Mouse (Mus musculus) right cerebral cortex, adult 2 months (tissue): Measurements from ENCODE around the gene Gstcd.

Experiments
- DNase-seq, 2 experiments: peaks; one replicate each; pipeline ENCODE4 v3.0.0; 2021 to 2022; ENCODE audit warnings: low spot score in 2 of 2

Gstcd gene

DNA sequence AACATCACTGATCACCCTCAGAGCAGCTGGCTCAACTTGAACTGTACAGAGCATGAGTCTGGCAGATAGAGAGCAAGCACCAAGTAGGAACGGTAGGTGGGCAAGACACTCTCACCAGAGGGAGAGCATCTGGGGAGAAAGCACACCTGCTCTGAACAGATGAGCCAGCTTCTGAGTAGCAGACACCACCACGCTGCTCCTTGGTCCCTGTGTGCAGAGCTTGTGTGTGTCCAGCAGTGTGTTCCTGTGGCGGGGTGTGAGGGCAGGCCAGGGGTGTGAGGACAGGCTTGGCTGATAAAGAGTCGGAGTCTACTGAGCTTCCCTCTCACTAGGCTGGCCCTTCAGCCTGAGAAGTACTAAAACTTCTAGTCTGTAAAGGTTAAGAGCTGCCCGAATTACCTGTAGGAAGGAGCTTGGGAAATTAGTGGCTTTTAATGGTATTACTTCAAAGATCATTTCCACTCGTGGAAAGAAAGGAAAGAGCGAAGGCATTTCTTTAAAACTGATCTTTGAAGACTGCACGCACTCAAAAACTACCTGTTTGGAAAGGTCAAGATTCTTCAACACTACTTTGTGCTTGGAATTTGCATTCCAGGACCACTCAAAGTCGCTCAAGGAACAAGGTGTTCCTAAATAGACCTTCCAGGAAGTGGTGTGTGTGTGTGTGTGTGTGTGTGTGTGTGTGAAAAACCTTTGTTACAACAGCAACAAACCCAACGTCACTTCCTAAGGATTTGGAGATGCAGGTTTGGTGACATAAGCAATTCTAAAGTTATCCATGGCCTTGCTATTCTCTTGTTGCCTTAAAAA is 151.4 kb downstream of the Gstcd start:
- no peak for DNase-seq

DNA sequence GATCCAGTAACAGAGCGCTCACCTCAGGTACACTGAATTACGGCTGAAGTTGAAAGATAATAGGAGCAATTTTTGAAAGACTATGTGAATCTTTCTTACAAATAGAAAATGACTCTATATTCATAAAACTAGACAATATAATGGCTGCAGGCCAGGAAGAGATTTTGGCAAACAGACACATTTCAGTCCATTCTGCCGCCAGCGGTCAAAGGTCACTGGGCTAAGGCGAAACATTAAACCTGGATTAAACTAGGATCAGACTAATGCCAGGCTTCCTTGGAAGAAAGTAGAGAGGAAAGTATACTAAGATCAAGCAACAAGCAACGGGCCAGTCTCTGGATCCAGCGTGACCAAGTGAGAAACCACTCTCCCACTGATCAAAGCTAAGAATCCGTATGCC is 152.8 kb downstream of the Gstcd start:
- no peak for DNase-seq

- no peak for DNase-seq
Observed at GRCm38 (mm10) chr3:132934649-132935048, 157.2 kb downstream of the Gstcd start.
